Mouse (Mus musculus) right cerebral cortex, postnatal 10 days (tissue): ENCODE measurements at regions not wholly inside any gene's neighbourhood (a gene's known extent, or its start where the extent isn't known, plus 50 kb on each side); places are given as distances from the start of the nearest gene placed in this dataset.

Experiments used
- DNase-seq, 2 experiments: peaks; one replicate each; pipeline ENCODE4 v3.0.0; 2021; ENCODE audit warnings: low spot score in 2 of 2

DNA sequence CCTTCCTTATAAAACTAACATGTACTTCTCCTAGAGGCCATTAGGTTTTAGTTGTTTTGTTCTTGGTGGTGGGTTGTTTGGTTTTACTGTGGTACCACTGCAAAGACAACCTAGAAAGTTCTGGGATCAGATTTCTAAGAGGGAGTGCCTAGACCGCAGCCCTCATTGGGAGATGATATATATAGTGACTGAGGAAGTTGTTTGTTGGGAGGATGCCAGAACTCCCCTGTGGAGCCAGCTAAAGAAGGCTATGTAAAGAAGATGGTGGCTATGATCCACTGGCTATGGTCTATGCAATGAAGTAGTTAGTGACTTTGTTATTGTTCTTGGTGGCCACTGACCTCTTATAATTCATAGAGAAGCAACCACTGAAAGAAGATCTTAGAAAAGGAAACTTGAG, 283.8 kb upstream of the Kif2a start:
- no peak for DNase-seq

DNA sequence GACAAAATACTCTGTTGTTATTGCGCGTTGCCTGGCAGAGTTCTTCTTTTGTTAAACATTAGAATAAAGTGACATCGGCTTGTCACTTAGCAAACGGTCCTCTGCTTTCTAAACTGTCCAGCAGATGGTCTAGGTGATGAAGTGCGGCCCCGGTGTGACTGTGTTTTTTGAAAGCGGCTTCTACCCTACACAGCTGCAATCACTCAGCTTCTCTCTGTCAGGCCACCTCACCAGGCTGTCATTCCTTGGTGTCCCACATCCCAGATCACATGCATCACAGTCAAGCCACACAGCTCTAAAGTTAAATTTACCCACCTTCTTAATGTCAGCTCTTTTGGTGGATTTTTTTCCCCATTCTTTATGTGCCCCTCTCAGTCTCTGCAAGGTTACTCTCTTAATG, 282.0 kb upstream of the Kif2a start:
- DNase-seq, result no peak

DNA sequence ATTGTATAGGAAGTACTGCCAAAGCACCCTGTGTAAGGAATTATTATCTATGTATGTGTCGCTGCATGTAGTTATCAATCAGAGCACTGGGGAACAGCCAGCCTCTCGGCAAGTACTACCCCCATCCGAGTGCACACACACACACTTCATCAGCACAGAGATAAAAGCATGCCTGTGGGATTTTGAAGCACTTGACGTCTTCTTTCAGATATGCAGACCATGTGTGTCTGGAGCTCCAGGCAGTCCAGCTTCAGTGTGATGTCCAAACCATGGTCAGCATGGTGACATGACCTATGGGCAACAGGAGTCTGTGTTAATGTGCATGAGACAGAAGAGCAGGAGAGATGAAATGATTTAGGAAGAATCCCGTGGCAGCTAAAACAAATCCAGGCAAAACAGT, 281.4 kb upstream of the Kif2a start:
- DNase-seq, result no peak

DNA sequence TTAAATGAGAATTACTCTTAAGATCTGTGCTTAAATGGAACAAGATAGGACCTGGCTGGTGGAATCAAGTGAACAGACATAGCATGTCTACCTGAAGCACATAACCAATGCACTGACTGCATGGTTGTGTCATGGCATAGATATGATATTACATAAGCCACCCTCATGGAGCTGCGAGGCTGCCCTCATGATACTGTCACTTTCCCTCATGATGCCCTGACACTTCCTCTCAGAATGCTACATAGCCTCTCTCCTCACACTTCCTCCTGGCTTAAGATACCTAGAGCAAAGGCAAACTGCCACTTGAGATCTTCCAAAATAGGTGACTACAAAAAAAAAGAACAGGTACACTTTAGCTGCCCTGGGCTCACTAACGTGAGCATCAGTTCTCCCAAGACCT, 278.9 kb upstream of the Kif2a start:
- no peak for DNase-seq

DNA sequence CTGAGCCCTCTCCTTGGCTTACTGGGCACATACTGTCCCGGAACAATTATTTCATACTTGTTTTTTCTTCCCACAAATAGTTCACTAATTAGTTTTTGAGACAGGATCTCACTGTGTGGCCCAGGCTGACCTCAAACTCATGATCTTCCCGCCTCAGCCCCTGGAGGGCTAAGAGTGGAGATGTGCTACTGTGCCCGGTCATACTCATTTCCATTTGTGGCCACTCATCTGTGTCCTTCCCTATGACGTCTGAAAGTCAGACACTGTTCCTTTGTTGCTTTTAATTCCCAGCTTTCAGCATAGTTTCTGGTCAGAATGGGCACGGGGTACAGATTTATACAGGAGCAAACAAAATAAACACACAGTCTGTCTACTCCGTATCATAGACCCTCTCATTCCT, 242.7 kb upstream of the Kif2a start:
- DNase-seq, result no peak

DNA sequence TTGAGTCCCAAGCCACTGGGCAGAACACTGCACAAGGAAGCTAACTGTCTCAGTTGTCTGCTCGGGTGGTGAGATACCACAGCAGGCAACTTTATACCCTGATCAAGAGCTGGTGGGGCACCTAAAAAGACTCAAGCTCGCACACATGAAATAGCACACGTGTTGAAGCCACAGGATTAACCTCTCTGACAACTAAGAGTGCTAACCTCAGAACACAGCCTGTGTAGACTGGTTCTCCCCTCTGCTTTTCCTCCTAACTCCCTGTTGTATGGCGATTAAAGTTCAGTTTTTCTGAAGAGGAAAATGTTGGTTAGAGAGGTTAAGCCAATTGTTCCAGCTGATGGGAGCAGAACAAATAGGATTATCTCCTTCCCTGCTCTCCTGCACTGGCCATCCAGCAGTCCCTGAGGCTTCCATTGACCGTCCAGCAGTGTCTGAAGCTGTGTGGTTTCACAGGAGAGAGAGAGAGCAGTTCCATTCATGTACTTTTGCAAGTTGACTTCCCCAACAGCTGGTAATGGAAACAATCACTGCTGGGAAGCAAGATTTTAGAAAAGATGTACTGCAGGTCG, 239.6 kb upstream of the Kif2a start:
- DNase-seq, result no peak

DNA sequence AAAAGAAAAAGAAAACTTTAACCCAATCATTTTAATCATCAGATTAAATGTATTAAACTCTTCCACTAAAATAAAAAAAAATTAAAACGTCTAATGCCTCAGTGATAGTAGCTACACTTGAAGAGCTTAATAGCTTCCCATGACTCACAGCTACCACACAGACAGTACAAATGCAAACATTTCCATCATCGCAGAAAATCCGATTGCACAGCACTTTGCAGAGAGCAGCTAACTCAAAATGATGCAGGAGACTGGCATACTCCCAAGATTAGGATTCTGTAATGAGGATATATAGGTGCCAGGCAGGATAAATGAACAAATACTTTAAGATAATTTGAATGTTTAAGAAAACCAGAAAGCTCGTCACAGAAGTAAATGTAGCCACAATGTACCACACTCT, 238.3 kb upstream of the Kif2a start:
- DNase-seq, result no peak

DNA sequence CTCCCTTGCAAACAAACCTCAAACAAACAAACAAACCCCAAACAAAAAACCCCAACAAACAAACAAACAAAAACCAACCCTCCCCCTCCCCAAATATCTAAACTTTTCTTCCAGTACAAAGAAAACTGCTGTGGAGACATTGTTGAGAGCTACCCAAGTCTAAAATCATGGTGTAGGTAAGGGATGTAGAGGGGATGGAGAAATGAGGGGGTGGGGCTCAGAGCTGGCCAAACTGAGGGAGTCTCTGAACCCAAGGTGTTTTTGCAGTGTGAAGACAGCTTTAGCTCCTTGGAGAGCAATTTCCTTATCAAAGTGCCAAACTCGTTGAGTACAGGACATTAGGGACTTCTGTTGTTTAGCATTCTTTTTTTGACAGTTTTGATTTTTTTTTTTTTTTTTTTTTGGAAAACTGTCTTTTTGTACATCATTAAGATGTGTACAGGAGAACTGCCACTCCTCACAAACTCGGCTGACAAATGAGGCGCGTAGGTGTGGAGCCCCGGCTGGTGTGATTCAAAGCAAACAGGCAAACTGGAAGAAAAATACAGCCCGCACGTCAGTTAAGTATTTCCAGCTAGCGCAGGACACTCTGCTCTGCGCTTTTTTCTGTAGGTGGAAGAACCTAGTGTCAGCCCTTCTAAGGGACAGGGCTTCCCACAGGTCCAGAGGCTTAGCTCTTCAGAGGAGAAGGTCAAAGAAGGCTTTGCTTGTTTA, 226.0 kb upstream of the Kif2a start:
- DNase-seq, result peak; percentile 38 to 52

DNA sequence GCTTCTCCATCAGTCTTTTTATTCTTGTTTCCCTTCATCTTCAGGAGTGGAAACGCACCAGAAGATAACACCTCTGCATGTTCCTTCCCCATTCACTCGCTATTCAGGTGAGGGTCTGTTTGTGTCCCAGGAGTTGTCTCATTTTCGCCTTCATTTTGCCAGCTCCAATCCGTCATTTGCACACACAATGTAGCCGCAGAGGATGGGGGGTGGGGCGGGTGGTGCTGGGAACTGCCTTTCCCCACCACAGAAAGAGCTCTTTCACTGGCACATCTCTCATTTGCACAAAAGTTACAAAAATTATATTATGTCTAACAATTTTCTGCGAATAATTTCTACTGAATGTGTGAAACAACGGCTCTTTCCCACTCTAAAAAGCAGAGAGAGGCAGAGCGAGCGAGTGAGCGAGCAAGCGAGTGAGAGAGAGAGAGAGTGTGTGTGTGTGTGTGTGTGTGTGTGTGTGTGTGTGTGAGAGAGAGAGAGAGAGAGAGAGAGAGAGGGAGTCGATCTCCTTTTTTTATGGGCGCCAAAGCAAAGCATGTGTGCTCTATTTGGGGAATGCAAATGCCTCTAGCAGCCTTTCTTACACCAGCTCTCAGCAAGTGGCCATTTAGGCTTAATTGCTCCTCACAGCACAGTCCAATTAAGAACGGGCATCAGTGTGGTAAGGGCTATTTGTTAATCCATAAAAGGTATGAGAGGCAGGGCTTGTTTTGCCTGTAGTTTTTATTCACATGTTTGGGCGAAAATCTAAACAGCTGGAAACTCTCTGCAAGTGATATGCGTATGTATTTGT, 225.2 kb upstream of the Kif2a start:
- peak; percentile 33 to 35 for DNase-seq

DNA sequence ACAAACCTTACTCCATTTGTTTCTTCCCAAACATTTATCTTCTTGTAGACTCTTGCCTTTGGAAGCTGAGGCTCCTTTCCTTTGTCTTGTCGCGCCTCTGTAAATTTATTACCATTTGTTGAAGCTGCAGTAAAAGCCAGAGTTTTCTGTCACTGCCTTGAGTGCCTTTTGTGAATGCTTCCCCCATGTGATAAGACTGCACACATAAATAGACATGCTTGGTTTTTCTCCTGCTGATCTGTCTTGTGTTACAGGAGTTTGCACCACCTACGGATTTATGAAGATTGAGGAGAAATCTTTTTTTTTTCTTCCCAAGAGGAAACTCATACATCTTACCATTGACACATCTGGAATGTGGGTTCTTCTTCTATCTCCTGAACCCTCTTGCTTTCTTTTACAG, 222.2 kb upstream of the Kif2a start:
- no peak for DNase-seq

DNA sequence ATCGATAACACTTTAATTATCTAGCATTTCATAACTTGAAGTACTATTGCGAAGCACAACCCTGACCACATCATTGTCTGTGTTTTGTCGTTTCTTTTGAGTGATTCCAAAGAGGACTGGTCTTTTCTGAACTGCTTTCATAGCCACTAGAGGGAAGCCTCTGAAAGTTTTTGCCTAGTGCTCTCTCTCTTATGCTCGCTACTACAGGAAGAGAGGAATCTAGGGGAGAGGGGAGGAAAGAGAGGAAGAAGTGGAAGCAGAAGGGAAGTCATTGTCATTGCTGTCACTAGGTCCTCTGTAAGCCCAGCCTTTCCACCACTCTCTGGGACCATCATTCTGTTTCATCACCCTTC, 217.1 kb upstream of the Kif2a start:
- DNase-seq, result no peak

DNA sequence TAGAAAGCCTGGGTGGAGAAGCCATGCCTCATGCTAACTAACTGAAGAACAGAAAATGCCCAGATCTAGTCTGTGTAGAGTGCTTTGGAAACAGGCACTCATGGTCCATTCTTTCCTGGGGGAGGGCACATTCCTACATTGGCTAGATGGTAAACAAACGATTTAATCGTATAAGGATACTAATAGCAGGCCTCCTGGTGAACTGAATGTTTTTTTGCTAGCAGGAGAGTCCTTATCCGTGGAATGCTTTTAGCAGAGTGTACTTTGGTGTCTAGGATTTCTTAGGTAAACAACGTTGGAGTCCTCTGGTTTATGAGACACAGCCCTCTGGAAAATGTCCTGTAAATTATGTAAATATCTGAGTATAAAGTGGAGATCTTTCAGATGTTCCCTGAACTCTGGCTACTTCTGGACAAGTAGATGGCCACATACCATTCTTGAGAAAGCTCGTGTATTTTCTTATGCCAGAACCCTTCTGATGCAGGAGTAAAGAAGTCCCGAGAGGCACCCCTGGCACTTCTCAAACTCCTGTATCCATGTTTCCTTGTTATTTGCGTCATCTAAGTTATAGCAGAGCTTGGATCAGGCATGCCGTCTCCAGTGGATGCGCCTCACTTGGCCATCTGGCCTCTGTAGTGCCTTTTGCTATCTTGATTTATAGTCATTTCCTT, 216.6 kb upstream of the Kif2a start:
- no peak for DNase-seq

DNA sequence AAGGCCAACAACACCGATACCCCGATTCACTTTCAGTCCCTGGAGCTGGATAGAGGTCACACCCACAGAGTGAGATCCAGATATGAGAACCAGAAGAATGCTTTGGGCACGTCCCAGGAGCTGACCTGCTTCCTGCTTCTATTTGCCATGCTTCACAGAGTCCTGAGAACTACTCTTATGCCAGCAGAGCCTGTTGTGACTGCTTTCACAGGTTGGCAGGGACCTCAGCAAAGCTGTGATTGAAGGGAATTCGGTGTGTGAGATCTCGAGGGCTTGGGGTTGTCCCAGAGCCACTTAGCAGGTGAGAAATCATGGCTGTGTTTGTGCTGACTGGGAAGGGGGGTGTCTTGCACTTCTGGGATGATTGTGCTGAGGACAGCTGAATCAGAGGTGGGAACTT, 197.5 kb upstream of the Kif2a start:
- DNase-seq, result no peak

DNA sequence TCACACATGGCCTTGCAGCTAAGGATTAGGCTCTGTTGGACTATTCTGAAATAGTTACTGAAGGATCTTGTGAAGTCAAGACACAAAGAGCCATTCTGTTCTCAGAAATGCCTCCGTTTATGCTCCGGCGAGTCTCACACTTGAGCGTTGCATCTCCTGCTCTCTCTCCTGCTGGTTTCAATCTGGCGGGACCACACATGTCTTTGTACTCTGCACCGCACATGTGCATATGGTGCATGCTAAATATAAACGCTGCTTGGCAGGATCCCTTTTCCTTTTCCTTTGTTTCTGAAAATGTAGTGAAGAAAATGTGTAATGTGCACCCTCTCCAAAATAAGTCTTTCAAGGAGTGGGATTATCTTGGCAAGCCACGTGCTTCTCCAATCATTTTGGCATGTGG, 196.4 kb upstream of the Kif2a start:
- peak; percentile 79 to 87 for DNase-seq

DNA sequence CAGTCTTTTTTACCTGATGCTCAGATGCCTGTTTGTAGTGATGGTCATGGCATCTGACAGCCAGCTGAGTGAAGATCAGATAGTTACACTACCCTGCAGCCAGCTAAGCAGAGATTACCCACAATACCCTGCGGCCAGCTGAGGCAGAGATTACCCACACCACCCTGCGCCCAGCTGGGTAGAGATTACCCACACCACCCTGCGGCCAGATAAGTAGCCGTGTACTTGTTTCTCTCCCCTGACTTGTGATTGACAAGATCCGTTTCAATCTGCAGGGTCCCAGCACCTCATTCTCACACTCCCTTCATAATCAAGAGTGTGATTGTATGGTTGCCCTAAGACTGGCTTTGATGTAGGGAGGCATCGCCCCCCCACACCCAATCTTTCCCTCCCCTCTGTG, 195.9 kb upstream of the Kif2a start:
- no peak for DNase-seq

DNA sequence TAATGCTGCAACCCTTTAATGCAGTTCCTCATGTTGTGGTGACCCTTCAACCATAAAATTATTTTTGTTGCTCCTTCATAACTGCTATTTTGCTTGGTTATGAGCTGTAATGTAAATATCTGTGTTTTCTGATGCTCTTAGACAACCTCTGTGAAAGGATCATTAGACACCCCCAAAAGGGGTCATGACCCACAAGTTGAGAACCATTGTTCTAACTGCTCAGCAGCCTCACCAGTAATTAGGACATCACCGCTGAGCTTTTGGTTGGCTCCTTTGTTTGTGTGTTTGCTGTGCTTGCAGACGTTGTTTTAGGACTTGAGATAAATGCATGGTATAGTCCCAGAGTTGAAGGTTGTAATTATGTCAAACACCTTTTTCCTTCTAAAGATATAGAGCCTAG, 191.4 kb upstream of the Kif2a start:
- DNase-seq, result no peak

DNA sequence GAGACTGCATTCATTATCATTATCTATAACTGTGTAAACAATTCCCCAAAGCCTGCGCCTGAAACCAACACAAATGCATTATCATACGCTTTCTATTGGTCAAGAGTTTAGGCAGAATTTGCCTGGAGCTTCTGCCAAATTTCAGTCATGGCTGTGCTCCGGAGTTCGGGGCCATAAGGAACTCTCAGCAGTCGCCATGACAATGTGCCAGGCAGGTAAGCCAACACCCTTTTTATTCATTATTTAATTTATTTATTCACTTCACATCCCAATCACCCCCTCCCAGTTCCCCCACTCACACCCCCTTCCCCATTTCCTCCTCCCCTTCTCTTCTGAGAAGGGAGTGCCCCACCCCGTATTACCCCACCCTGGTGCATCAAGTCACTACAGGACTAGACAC, 188.8 kb upstream of the Kif2a start:
- DNase-seq, result no peak

DNA sequence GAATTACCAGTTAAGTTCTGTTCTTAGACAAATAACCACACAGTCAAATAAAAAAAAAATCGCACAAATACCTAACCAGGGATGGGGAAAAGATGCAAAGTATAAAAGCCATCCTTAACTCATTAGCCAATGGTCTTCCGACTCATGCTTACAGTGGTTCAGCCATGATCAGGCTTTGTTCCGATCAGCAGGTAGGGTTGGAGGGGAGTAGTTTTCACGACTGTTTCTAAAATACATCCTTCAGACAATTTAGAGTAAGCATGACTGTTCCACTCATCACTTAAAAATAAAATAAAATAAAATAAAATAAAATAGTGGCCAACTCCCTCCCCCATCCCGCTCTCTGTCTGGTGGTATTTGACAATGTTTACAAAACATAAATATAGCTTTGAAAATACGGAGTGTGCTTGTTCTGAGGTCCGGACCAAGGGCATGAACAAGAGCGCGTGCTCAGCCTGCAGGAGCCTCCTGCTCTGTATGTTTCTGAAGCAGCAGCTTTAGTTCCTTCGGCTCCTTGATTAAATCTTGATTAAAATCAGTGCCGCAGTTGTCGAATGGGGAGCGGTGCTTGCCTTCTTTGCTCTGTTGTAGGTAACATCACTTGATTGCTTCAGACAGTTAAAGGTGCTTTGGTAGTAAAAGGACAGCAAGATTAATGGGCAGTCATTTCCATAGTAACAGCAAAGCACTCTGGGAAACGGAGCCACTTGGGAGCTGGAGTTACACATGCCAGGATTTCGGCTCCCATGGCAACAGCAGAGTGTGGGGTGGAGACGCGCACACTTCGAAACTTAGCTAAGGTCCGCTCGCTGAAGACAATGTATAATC, 185.6 kb upstream of the Kif2a start:
- peak; percentile 85 to 93 for DNase-seq

DNA sequence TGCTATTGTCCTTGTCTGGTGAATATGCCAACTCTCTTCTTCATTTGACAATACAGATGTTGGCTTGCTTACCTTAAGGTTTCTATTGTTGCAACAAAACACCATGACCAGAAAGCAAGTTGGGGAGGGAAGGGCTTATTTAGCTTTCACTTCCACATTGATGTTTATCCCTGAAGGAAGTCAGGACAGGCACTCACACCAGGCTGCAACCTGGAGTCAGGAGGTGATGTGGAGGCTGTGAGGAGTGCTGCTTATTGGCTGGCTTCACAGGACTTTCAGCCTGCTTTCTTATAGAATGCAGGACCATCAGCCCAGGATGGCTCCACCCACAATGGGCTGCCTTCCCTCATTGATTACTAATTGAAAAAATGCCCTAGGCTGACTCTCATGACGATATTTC, 177.9 kb upstream of the Kif2a start:
- no peak for DNase-seq

DNA sequence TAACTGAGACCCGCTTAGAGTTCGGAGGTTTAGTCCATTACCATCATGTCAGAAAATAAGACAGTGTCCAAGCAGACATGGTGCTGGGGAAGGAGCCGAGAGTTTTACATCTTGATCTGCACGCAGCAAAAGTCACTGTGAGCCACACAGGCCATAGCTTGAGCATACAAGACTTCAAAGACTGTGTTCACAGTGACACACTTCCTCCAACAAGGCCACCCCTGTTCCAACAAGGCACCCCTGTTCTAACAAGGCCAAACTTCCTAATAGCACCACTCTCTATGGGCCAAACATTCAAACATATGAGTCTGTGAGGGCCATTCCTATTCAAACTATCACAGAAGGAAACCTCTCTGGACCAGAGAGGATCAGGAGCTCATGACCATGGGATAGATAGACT, 171.5 kb upstream of the Kif2a start:
- no peak for DNase-seq

DNA sequence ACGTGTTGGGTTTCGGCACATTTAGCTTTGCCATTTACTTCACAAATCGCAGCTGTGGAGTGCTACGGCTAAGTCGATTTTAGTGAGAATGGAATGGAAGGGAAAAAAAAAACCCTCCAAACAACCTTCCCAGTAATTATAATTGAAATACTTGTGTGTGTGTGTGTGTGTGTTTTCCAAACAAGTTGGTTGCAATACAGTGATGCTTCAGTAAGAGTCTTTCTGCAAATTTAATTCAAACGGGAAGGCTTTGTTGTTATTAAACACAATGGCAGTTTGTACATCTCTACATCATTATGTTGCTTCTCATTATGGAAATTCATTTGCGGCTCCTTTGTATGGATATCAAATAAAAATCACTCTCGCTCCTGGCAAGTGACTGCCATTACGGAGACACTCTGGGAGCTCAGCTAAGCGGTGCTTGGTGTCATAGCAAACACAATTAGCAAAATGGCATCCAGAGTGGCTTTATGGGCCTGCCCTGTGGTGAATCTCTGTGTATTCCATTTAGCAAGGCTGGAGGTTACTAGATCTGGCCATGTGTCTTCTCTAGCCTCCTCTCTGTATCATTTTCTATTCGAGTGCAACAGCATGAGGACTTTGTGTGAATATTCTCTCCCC, 165.4 kb upstream of the Kif2a start:
- DNase-seq, result no peak
